Mouse (Mus musculus) left cerebral cortex, postnatal 14 days (tissue): ENCODE data around the gene Klk9. TPM values are rescaled to one million over a fixed set of nuclear protein-coding genes. Genes with fewer than 3 reads are reported as not detected.

Source experiments
- DNase-seq, 2 experiments: peaks; one replicate each; pipeline ENCODE4 v3.0.0; 2021 to 2022; ENCODE audit warnings: low spot score in 2 of 2, mixed read lengths in 1 of 2
- intact Hi-C: fragments of 180-260 bp; cut with DNase I; formaldehyde crosslinking; loops from one replicate; pipeline ENCODE4 v1.15.1; 2025
- long read RNA-seq, 2 experiments: library from polyadenylated mRNA; stranded (forward); transcript quantifications; one replicate each; pipeline ENCODE4 v2.0.0; 2021
- total RNA-seq, 2 experiments: library from RNA; stranded (reverse); gene quantifications; 2 replicates each; pipeline ENCODE4 v1.2.3; 2021

Gene Klk9
- total RNA-seq: not detected
- long read RNA-seq, experiment 1: 0 reads
- long read RNA-seq, experiment 2: 0 reads

GRCm38 (mm10) chr7:43791591-43791990 lies at the start of gene Klk9:
TSS of gene Klk9 (plus strand) at chr7:43791891.
- intact Hi-C loops: no loop called here
- no peak for DNase-seq

- no peak for DNase-seq
- intact Hi-C loops: no loop called here
Observed at GRCm38 (mm10) chr7:43747788-43748187, 43.9 kb upstream of the Klk9 start.

- no peak for DNase-seq
- intact Hi-C loops: no loop called here
Observed at GRCm38 (mm10) chr7:43752806-43753205, 38.9 kb upstream of the Klk9 start.

GRCm38 (mm10) chr7:43766484-43766883 lies 25.2 kb upstream of the Klk9 start:
- DNase-seq: no peak
- intact Hi-C loops: no loop called here

GRCm38 (mm10) chr7:43768597-43768996 lies 23.1 kb upstream of the Klk9 start, which contains the start of gene Klk12:
TSS of gene Klk12 (plus strand) at chr7:43768897.
- no peak for DNase-seq
- intact Hi-C loops: no loop called here

- intact Hi-C loops: no loop called here
- DNase-seq: no peak
Observed at GRCm38 (mm10) chr7:43769636-43770035, 22.1 kb upstream of the Klk9 start.

- intact Hi-C loops: no loop called here
- no peak for DNase-seq
Observed at GRCm38 (mm10) chr7:43770701-43771100, 21.0 kb upstream of the Klk9 start.

GRCm38 (mm10) chr7:43771916-43772315 lies 19.8 kb upstream of the Klk9 start:
- intact Hi-C loops: no loop called here
- no peak for DNase-seq

GRCm38 (mm10) chr7:43772901-43773300 lies 18.8 kb upstream of the Klk9 start:
- intact Hi-C loops: no loop called here
- no peak for DNase-seq

GRCm38 (mm10) chr7:43774364-43774763 lies 17.3 kb upstream of the Klk9 start, which contains the start of gene Klk11:
TSS of gene Klk11 (plus strand) at chr7:43774604.
- no peak for DNase-seq
- intact Hi-C loops: no loop called here

- intact Hi-C loops: no loop called here
- no peak for DNase-seq
Observed at GRCm38 (mm10) chr7:43774802-43775201, 16.9 kb upstream of the Klk9 start.

- no peak for DNase-seq
- intact Hi-C loops: no loop called here
Observed at GRCm38 (mm10) chr7:43775311-43776057, 16.2 kb upstream of the Klk9 start.

GRCm38 (mm10) chr7:43776506-43776905 lies 15.2 kb upstream of the Klk9 start:
- no peak for DNase-seq
- intact Hi-C loops: no loop called here

- intact Hi-C loops: no loop called here
- DNase-seq: no peak
Observed at GRCm38 (mm10) chr7:43777423-43777822, 14.3 kb upstream of the Klk9 start.

GRCm38 (mm10) chr7:43778176-43778970 lies 13.3 kb upstream of the Klk9 start:
- intact Hi-C loops: no loop called here
- no peak for DNase-seq

GRCm38 (mm10) chr7:43780241-43780640 lies 11.4 kb upstream of the Klk9 start:
- no peak for DNase-seq
- intact Hi-C loops: loop anchor here (5.0 kb wide), 1 partner anchor 98 kb away; no protein-coding TSS in a partner anchor

GRCm38 (mm10) chr7:43780746-43781145 lies 10.9 kb upstream of the Klk9 start, which contains the start of gene Klk10:
TSS of gene Klk10 (plus strand) at chr7:43781035.
- intact Hi-C loops: loop anchor here (5.0 kb wide), 1 partner anchor 98 kb away; no protein-coding TSS in a partner anchor
- no peak for DNase-seq

- DNase-seq: no peak
- intact Hi-C loops: loop anchor here (5.0 kb wide), 1 partner anchor 99 kb away; no protein-coding TSS in a partner anchor
Observed at GRCm38 (mm10) chr7:43781541-43781940, 10.2 kb upstream of the Klk9 start.

- intact Hi-C loops: loop anchor here (5.0 kb wide), 1 partner anchor 100 kb away; no protein-coding TSS in a partner anchor
- DNase-seq: peak; percentile 39 to 78
Observed at GRCm38 (mm10) chr7:43782275-43783265, 9.1 kb upstream of the Klk9 start.
